Mouse (Mus musculus) lung, postnatal 36 days (tissue): ENCODE data around the gene 4930595D18Rik.

Source experiments
- DNase-seq: peaks from one replicate; pipeline ENCODE4 v3.0.0; 2022; ENCODE audit warnings: mixed read lengths

The 4930595D18Rik gene

DNA sequence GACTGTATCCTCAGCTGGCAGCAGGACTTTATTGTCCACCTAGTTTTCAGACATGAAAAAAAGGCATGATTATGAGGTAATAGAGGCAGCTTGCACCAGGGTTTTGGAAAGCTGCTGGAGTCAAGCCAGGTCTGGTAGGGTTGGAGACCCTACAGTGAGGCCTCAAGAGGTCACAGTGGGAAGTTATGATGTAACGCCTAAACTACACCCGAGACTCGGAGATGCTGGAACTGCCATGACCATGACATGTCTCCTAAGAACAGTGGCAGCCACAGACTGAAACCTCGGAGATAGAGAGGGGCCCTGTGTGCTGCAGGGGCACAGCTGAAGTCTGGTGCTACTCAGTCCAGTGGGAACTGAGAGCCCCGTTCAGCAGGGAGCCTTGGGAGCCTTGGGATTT, at the start of gene 4930595D18Rik:
Gene 4930595D18Rik (minus strand): TSS at position 16 of the 400 bp plus-strand sequence.
- DNase-seq = no peak

DNA sequence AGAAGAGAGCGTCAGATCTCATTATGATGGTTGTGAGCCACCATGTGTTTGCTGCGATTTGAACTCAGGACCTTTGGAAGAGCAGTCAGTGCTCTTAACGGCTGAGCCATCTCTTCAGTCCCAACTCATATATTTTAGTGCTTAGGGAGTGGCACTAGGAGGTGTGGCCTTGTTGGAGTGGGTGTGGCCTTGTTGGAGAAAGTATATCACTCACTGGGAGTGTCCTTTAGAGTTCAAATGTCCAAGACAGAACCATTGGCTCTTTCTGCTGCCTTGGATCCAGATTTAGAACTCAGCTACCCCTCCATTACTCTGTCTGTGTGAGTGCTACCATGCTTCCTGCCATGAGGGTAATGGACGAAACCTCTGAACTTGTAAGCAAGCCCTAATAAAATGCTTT, 49.5 kb upstream of the 4930595D18Rik start:
- no peak for DNase-seq

DNA sequence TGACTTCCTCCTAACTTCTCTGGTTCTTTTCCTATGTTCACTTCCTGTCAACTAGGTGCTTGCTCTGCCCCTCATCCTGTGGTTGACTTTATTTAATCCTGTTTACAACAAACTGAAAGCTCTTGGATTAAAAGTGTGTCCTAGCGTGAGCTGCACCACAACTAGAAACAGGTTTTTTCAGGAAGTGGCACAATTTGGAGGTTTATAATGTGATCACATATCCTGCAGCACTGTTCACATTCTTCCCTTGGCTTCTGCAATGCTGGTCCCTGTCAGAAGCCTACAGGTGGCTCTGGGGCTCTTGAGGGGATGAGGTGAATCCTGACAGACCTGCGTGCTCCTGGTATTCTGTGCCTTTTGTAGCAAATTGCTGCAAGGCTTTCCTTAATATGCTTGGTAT, 46.5 kb upstream of the 4930595D18Rik start:
- DNase-seq = no peak

DNA sequence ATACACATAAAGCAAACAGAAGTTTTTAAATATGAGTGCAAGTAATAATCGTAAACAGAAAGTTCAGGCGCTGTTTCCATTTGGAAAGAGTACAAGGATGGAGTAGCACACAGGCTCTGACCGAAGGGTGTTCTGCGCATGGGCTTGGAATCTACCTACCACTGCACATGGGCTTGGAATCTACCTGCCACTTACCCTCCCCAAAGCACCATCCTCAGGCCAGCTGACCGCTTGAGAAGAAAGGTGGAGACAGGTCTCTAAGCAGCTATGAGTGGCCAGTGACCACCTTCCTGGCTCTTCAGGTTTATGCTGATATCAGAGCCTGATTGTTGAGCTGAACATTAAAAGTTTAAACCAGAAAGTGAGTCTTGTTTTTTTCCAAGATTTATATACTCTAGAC, 44.2 kb upstream of the 4930595D18Rik start:
- DNase-seq = peak; percentile 44

DNA sequence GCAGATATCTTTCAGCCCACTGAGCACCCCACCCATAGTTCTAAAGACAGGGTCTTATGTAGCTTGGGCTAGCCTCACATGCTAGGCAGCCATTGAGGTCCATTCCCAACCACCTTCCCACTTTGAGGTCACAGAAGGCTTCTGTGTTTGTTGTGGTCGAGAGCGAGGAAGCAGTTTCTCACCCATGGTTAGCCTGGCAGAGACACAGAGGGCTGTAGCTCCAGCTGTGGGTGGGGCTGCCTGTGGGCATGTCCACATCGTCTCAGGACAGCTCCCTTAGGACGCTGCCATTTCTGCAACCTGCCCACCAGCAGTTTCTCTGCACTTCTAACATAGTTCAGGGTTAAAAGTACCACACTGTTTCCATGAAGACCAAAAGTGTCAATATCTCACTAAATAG, 43.1 kb upstream of the 4930595D18Rik start:
- no peak for DNase-seq

DNA sequence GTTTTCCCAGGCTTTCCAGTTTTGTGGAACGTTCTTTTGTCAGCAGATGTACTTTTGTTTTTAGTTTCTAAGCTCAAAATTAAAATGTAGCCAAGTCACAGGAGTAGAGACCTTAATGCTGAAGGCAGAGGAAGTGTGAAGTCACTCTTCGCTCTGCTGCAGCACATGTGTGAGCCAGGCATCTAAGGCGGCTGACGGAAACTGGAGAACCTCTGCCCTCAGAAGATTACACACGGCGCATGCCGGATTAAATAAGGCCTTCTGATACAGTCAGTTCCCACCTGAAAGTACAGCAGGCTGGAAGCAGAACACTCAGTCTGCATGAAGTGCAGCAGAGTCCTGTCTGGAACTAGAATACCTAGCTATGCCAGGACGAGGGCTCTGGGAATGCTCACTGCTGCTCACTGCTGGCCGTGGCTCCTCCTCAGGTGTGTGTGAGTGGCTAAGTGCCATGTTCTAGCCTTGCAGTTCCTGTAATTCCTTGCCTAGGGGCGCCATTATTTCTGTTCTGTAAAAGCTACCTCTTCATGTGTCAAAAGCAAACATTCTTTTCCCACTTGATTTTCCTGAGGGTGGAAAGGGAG, 41.0 kb upstream of the 4930595D18Rik start:
- peak; percentile 48 for DNase-seq

DNA sequence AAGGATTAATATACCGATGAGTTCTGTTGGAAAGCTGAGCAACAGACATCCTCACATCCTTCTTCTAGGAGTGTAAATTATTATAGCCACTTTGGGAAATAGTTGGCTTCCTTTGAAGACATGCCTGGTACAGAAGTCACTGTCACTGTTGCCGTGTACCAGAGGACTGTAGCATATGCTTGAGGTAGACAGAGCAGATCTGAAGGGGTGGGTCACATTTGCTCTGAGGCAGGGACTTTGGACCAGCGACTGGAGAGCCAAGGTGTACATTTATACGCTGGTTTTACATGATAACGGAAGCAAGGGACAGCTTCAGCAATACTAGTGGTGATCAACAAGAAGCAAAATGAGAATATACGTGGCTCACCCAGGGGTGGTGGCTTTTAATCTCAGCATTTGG, 34.6 kb upstream of the 4930595D18Rik start:
- no peak for DNase-seq

DNA sequence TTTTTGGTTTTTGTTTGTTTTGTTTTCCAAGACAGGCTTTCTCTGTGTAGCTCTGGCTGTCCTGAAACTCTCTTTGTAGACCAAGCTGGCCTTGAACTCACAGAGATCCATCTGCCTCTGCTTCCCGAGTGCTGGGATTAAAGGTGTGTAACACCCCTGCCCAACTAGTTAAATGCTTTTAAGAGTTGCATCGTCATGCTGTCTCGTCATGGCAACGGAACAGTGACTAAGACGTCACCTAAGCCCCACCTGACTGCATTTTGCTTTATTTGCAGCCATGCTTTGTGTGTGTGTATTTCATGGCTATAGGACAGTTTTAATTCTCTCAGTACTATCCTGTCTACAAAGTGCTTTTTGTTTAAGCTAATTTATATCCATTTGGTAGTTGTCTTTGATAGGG, 27.4 kb upstream of the 4930595D18Rik start:
- DNase-seq = no peak

DNA sequence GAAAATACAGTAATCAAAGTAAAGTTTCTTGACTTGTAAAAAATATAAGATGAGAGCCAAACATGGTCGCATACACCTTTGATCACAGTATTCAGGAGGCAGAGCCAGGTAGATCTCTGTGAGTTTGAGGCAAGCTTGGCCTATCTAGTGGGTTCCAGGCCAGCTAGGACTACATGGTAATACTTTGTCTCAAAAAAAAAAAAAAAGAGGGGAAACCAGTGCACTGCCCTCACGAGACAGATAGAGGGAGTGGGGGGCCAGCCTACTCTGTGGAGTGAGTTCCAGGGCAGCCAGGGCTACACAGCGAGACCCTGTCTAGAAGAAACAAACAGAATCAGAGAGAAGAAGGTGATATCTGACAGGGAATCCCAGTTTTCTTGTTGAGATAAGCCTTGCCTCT, 23.4 kb upstream of the 4930595D18Rik start:
- DNase-seq = no peak

DNA sequence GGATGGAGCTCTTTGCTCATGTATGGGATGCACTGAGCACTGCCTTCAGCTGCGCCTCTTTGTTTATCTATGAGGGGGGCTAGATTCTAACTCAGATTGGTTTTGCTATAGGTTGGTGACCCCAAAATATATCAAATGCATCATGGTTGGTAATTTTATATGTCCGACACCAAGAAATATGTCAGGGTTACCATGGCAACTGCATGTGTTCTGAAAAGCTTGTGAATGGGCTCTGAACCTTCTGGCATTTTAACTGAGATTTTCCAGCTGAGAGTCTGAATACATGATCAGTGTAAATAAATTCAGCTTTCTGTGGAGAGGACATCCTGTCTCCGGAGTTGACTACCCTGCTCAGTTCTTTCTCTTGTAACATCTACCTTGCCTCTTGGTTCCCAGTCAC, 19.7 kb upstream of the 4930595D18Rik start:
- no peak for DNase-seq

DNA sequence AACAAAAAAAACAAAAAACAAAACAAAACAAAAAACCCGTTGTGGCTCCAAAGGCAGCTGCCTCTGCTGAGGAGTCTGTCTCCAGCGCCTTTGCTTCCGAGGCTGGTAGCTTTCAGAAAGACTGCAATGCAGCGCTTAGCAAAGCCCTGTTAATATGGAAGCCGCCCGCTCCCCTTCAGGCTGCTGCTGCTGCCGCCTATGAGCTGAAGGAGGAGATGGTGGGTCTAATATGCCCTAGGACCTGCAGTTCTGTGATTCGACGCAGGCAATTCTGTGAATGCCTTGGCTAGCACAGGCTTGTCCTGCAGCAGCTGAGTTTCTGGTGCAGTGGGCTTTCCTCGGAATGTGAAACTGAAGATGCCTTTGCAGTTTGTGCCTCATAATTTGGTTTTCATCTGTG, 18.8 kb upstream of the 4930595D18Rik start:
- DNase-seq = no peak

DNA sequence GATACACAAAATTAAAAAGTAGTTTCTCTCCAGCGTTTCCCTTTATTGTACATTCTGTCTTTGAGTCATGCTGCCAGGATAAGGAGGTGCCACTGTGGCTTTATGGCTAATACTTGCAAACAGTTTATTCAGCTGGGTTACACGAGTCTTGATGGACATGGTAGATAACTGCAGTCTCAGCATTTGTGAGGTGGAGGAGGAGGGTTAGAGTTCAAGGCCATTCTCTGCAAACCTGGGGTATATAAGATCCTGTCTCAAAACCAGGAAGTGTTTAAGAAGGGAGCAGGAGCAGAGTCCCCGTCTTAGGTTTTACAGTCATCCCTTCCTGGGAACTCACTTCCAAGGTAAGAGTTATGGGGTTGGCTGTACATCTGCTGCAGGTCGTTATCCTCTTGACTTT, 12.3 kb upstream of the 4930595D18Rik start:
- no peak for DNase-seq

DNA sequence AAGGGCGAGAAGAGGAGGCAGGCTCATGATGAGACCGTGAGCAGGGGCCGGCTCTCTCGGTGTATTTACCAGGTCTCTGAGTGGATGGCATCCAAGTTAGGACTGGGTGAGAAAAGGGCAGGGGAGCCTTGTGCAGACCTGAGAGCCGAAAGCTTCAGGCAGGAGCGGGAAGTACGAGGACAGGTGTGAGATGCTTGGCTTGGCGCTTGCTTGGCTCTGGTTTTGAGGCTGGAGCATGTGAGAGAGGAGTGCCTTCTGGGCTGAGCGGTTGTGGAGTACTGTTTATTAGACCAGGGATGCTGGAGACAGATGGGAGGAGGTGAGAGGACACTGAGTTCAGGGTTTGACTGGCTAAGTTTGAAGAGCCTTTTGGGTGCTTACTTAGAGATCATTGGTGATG, 9.0 kb upstream of the 4930595D18Rik start:
- no peak for DNase-seq

DNA sequence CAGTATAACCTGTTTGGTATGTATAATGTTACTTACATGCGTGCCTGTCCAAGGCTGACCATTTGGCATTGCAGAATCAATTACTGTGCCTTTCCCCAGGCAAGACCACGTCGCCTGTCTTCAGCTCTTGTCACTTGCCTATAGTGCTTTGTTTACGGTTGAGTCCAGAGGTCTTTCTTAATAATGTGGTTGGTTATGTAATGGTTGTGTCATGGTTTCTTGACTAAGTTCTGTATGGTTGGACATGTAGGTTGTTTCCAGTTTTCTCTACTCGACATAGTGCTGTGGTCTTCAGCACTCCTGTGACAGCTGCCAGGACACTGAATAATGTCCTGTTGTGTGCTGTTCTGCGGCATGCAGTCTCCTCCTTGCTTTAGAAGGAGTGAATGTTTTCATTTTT, 8.5 kb upstream of the 4930595D18Rik start:
- peak; percentile 18 for DNase-seq

DNA sequence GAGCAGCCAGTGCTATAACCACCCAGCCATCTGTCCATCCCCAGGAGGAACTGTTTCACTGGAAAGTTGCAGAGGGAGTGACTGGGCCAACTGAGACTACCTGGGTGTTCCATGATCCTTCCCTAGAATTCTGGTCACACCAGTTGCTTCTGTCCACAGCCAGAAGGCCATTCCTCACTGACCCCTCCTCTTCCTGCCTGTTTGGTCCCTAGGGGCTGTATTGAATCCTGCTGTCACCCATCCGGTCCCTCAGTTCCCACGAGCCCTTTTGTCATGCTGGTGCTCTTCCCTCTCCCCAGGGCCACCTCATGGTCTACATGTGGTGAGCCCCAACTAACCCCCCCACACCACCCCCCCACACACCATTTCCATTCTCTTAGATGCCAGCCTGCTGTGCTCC, 6.6 kb upstream of the 4930595D18Rik start:
- no peak for DNase-seq

DNA sequence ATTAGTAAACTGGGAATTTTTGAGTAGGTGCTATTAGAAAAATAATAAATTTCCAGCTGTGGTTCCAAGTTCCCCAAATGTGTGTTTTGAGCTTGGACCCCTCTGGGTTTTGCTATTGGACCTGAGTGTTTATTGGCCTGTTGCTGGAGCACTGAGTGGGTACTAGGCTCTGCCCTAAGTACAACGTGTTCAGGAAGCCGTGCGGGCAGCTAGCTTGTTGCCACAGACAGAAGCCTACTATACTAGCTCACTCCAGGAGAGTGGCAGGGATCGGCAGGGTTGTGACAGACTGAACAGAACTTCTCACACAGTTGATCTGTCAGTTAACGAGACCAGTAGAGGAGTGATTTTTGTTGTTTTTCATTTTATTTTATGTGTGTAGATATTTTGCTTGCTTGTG, 6.1 kb upstream of the 4930595D18Rik start:
- DNase-seq = no peak

DNA sequence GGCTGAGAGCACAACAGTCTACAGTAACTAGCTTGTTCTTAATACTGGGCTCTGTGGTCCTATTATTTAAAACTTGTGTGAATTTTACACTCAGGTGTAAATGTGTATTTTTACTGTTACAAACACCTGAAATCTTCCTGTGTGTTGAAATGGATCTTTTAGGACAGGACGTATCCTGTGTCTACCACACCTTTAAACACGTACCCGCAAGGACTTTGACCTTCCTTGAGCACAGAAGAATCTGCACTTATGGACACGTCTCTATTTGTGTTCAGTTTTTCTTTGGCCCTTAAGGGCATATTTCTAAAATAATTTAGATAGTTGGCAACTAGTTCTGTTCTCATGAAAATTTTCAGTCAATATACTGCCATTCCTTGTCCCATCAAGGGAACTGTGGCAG, 4.0 kb upstream of the 4930595D18Rik start:
- DNase-seq = no peak

DNA sequence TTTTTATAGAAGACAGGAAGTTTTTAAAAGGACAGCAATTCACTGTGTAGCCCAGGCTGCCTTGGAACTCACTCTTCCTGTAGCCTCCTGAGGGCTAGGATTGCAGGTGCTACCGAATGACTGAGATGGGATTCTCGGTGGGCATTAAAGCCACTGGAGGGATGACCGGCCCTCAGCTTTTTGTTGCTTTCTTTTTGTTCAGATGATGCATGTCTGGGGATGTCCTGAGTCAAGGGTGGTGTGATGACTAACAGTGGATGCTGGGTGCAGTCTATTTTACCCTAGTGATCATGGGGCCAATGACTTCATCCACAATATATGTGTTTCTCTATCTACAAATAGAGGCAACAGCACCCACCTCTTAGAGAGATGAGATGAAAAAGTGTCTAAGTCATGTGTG, 2.7 kb upstream of the 4930595D18Rik start:
- DNase-seq = no peak

DNA sequence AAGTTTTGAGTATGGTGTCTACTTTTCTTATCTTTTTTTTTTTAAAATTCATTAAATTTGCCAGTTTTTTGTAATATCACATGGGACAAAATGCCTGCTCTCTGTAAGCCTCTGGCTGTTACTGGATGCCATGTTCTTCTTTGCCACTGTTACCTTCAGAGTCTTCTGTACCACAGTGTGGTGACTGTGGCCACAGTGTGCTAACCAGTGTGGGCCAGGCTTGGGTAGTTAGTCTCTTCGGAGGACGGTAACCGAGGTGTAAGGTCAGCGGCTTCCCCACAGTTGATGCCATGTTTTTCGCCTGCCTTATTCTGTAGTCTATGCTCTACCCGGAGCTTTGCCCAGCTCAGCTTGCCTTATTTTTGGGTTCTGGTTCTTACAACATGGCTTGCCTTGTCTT, 1.9 kb downstream of the 4930595D18Rik start:
- DNase-seq = no peak

DNA sequence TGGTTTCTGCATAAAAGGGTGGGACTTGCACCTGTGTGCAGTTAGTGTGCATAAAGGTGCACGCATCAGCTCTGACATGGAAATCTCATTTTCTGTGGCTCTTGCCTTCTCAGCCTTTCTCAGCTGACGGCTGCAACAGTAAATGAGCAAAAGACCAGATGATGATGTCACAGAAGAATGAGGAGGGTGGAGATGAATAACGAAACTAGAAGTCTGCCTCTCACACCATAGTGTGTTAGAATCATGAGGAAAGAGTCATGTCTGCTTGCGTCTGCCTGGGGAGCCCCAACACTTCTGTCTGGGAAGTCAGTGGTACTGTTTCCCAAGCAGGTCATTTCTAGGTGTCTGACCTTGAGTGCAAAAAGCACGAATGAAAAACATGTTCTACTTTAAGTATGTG, 2.4 kb downstream of the 4930595D18Rik start:
- no peak for DNase-seq

DNA sequence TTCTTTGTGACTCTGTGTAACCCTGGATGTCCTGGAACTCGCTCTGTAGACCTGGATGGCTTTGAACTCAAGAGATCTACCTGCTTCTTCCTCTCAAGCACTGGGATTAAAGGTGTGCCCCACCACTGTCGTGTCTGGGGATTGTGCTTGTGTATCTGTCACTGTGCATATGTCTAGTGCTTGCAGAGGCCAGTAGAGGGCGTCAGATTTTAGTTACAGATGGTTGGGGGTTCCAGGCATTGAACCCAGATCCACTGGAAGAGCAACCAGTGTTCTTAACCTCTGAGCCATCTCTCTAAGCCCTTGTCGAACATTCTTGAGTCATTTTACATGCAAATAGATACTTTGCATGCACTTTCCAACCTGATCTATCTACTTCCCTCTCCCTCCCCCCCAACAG, 5.5 kb downstream of the 4930595D18Rik start:
- DNase-seq = no peak

DNA sequence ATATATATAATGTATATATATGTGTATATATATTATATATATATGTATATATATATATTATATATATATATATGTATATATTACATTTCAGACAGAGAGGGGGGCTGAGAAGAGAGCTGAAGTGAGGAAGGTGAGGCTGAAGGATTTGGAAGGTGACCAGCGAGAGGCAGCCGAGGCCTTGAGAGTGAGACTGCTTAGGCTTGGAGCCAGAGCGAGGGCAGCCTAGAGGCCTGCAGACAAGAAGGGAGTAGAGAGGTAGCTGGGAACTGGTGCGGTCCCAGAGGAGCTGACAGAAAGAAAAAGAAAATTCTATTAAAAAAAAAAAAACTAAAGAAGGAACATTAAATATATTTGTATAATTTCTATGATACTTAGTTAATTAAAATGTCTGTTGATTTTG, 15.4 kb downstream of the 4930595D18Rik start:
- DNase-seq = no peak

DNA sequence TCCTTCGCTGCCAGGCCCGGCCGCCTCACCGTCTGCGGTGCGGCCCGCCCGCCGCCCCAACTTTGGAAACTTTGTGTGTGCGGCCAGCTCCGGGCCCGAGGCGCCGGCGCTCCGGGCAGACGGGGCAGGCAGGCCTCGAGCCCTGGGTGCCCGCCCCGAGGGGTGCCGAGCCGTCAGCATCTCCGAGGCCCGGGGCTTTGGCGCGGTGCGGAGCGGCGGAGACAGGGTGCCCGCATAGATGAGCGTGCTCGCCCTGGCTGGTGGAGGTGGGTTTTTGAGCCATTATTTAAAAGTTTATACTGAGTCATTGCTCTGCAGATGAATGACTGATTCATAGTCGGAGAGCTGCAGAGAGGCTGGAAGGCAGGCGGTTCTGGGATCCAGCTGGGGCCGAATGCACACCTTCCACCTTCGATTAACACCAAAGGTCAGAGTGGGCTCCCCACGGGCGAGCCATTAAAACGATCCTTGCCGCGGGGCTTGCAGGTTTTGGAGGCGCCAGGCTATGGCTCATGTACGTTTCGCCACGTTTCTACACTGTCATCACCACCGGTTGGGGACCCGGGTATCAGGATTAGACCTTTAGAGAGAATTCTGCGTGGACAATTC, 17.5 kb downstream of the 4930595D18Rik start:
- DNase-seq = peak; percentile 15

DNA sequence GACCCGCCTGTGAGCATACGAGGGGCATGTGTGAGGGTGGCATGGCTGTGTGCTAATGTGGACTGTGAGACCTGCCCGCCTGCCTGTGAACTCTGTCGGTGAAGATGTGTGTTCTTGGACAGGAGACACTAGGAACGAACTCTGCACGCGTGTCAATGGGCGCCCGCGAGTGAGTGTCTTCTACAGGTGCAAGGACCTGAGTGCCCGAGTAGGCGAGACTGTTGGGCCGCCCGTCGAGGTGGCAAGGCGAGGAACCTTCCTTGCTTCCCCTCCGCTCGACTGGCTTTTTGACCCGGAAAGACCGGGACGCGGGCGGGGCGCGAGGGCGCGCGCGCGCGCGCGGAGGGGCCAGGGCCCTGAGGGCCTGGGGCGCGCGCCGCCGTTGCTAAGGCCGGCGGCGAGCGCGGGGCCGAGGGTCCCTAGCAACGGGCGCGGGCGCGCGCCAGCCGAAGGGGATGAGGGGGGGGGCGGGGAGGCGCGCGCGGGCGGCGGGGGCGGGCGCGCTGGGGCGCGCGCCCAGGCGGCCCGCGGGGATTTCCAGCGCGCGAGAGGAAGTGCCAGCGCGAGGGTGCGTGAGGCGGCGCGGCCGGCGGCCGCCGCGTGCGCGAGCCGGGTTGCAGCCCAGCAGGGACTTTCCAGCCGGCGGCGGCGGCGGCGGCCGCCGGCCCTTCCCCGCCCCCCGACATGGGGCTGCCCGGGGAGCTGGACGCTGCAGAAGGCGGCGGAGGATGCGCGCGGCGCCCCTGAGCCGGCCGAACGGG, 18.3 kb downstream of the 4930595D18Rik start, which contains the start of gene Traf3:
Gene Traf3 (plus strand): TSS at position 540 of the 761 bp plus-strand sequence.
- peak; percentile 78 for DNase-seq
